Mouse (Mus musculus): ENCODE measurements around the gene Nanos3. TPM values are rescaled to one million over a fixed set of nuclear protein-coding genes. Genes with fewer than 3 reads are reported as not detected.
A peak's percentile ranks its signal among the peaks of the same experiment; 100 is the strongest.

The Nanos3 gene
- polyA plus RNA-seq, 1 experiment: 0.22 TPM

DNA sequence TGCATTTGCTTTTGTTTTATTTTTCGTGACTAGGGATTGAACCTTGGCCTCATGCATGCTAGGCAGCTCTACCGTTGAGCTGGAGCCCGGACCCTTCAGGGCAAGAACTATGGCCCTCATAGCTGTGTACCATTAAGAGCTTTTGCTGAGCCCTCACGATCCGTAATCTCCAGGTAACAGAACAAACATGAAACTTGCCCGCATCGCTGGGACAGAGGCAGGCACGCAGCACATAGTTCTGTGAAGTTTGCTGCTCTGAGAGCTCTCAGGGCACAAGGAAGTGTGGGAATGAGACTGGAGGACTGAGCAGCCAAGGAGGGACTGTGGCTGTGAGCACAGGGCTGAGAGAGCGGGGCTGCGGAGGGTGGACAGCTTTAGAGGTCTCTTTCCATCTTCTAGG lies 3.7 kb upstream of the Nanos3 start:
- DNase-seq (ENCODE audit: low read depth, low spot score): no peak
- 79% methylated on average over 10 of the region's 10 CpGs for whole genome bisulfite sequencing

DNA sequence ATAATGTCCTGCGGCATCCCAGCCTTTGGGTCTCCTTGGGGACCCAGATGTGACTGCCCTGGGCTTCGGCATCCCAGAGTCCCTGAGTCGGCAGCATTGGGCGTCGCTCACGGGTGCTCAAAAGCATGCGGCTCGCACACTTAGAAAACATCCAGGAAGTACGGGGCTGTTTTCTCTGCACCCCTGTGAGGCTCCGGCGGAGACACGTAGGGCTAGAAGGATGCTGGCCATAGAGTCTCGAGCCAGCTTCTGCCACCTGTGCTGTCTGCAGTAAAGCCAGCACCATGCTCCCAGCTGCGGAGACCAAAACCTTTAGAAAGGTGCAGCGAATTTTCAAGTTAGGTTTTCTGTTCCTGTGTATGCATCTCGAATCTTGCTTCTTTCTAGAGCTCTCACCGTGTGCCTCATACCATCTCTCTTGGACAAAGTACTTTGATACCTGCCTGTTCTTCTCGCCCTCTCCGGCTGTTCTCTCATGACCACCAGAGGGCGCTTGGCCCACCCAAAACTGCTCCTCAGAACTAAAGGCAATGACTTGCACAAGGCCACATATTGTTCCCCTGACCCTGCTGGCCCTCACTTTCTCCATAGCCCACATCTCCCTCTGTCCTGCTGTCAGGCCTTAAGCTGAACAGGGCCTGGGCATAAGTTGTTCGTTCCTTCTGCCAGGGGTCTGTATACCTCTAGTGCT lies 2.2 kb upstream of the Nanos3 start:
- 5% methylated on average over 21 of the region's 21 CpGs for WGBS
- DNase-seq (ENCODE audit: low read depth, low spot score): no peak

DNA sequence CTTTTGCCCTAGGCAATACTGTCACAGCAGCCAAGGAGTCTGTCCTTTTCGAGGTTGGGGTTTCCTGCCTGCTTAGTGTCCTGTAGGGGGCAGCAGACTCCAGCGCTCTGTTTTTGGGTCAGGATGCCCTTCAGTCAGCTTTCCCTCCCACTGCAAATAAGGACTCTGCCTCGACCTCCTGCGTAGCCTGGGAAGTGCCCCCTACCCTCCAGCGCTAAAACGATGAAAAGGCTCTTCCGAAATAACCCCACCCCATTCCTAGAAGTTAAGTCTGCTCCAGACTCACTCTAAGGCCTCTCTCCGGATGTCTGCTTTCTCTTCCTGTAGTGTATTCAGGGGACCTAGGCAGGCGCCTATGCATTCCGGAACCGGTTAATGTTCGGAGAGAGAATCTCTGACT lies 1.5 kb upstream of the Nanos3 start:
- WGBS: under 1% methylated on average over 12 of the region's 12 CpGs
- no peak for DNase-seq (ENCODE audit: low read depth, low spot score)

DNA sequence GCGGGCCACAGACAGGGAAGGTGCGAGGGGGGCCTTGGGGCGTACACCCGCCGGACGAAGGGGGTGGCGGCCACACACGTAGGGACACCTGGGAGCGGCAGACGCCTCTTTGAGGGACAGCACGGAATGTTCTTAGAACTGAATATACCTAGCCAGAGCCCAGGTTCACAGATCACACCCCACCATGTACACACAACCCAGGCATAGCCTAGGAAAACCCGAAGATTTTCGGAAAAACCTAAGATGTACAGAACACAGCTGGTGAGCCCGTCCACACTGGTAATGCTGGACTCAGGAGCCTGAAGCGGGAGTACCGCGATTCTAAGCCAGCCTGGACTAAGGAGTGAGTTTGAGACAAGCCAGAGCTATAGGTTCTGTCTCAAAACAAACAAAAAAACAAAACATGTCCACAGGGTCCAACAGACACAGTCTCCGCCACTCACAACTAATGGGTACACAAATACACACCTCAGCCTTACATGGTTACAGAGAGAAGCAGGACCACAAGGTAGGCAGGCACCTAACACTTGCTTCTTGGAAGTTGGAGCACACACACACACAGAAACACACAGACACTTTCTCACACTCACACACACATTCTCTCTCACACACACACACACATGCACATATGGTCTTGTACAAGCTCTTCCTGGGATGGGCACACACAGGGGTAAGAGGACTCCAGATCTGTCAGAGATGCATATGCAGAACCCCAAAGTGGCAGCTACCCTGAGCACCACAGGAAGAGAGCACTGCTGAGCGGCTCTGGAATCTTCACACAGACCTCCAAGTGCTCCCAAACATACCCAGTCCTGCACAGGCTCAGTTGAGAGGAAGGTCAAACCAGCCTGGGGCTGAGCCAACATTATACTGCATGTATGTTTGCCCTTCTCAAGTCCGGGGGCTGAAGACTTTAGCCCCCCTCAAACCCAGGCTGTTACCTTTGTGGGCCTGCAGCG lies 653 bp downstream of the Nanos3 start:
- DNase-seq (ENCODE audit: low read depth, low spot score): no peak
- WGBS: 16% methylated on average over 21 of the region's 21 CpGs

DNA sequence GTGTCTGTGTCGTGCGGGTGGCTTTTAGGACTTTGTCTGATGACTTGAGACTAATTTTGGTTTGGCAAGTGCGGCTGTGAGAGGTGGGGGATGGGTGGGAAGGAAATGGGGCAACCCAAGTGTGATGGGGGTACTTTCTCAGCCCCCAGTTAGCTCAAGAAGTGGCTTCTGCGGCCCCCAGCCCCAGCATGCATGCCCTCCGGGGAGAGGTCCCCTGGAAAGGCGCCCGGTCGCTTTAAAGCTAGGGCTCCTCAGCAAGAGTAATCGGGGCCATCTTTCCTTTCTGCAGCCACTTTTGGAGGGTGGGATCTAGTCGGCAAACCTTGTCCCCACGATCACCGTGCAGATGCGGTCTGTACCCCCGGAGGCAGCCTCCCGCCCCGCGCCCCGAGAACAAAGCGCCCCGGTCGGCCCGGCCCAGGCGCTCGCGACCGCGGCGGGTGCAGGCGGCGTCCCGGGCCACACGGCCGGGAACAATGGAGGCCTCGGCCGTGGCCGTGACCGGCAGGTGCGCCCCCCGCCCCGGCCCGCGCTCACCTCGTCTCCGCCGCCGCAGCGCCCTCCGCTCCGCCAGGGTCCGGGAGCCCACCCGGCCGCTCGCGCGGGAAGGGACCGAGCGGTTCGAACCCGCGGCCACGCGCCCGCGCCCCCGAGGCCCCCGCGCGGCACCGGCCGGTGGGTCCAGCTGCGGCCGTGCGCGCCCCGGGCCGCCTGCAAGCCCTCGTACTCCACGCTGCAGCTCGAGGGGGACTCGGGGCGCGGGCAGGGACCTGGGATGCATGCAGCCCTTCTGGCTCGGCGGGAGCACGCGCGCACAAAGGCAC lies 1.5 kb downstream of the Nanos3 start:
- 1% methylated on average over 85 of the region's 87 CpGs for WGBS
- no peak for DNase-seq (ENCODE audit: low read depth, low spot score)

DNA sequence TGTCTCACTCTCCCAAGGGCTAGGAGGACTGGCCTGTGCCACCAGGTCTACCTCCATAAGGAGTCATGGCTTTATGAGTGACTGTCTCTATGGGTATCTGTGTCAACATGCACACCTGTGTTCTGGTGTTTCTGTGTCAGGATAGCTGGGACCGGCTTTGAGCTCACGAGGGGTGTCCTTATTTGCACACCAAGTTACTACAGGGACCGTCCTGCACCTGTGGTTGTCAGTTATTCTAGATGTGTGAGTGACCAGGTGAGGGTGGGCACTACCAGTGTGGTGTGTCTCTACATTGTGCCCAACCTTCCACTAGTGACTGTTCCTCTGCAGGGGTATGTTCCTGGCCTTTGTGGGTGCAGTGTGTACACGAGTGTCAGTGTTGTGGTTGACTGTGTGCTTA lies 2.2 kb downstream of the Nanos3 start:
- DNase-seq (ENCODE audit: low read depth, low spot score): no peak
- 23% methylated on average over 4 of the region's 4 CpGs for WGBS

DNA sequence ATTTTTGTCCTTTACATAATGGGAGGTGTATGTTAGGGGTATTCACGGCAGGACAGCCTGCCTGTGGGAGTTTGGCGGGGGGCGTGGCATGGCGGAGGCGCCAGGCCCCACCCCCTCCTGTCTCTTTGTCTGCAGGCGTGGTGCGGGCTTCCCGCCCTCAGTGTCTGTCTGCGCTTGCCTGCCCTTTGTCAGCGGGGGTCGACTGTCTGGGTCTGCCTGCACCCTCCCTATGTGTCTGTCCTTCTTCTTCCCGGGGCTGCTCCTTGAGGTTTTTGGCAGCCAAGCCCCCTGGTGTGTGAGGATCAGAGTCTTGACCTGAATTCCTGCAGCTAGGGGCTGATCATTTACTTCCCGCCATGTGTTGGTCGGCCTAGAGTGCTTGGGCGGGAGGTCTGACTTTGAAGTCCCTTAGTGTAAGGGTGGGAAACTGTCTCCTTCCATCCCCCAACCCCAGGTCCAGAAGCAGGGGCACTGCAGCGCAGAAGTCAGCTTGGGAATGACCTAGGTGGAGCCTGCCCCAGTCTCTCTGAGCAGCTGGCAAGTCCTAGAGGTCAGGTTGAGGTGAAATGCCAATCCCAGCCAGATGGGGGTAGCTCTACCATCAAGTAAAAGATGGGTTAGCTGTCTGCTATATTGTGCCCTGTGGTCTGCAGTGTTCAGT lies 4.4 kb downstream of the Nanos3 start:
- WGBS: 16% methylated on average over 16 of the region's 16 CpGs

DNA sequence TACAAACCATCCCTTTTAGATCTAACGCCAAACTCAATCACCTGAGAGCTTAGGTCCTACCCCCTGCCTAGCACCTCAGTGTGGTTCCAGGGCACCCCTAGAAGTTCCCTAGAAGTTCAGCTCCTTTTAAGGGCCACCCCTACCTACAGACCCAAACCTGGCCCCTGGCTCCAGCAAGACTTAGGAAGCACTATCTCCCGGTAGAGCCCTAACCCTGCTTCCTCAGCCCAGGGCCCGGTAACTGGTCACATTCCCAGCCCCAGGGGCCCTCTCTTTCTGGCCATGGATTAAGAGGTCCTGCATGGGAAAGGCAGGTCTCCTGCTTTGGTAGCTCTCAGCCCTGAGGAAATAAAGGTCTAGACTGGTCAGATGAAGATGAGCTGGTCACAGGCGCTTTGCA lies 5.1 kb downstream of the Nanos3 start:
- WGBS: 70% methylated on average over 4 of the region's 4 CpGs
- DNase-seq (ENCODE audit: low read depth, low spot score): no peak

More for the DNA sequence above, 4.4 kb downstream of the Nanos3 start:
- no peak for DNase-seq (ENCODE audit: low read depth, low spot score)

DNA sequence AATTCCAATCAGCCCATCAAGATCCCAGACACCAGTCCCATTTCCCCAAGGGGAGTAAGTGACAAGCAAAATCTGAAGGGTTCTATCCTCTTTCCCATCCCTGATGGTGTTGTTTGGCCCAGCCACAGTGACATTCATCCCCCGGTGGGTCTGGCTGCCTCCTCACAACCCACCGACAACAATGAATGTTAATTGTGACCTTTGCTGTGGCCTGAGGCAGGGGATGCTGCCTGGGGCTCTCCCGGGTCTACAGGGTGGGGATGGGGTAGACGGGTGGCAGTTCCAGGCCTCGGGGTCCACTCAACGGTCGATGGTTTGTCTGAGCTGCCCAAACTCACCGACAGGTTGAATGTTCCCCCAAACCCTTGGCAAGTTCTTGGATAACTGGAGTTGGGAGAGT lies 6.4 kb downstream of the Nanos3 start:
- 86% methylated on average over 8 of the region's 8 CpGs for WGBS

DNA sequence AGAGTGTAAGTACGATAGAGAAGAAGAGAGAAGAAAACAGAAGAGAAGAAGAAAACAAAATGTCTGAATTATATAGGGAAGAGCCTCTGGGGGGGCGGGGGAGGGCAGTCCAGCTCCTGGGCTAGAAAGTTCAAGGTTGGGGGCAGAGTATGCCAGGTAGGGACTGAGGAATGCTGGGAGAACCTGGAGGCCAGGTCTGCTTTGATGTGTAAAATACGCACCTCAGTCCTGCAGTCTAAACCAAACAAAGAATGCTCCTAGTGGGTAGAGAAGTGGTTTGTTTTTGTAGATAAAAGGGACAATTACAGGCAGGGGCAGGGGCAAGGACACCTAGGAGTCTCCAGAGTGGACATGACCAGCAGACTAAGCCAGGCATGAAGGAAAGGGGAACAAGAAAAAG lies 7.6 kb downstream of the Nanos3 start:
- DNase-seq (ENCODE audit: low read depth, low spot score): no peak
- WGBS: 92% methylated on average over 3 of the region's 3 CpGs

More for the DNA sequence above, 6.4 kb downstream of the Nanos3 start:
- DNase-seq (ENCODE audit: low read depth, low spot score): no peak

DNA sequence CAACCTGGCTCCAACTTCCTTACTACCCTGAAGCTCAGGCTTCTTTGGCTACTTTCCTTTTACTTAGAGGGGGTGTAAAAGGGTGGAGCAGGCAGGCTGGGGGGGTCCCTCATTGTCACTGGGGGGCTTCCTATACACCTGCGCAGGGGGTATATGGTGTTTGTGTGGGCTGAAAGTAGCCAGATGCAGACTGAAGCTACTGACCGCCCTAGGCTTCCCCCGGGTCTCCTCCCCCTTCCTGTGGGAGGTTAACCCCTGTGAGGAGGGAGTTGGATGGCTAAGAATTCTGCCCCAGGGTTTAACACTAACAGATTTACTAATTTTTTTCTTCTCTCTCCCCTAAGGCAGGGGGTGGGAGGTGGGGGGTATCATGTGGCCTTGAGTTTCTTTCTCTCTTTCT lies 8.5 kb downstream of the Nanos3 start:
- DNase-seq (ENCODE audit: low read depth, low spot score): no peak
- WGBS: 51% methylated on average over 3 of the region's 3 CpGs

DNA sequence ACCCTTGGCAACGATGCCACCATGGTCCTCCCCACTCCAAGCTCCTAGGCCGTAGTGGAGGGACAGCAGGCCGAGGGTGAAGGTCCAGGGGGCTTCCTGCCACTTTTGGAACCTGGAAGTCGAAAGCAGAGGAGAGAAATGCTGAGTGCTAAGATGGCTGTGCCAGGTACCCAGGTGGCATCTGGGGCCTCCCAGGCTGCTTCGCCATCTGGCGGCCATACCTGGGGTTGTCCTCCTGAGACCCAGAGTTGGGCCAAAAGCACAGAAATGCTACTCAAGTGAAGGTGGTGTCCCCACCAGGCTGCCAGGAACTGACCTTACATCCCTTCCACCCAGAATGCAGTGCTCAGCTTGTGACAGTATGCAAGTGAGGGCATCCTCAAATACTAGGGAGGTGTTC lies 11.2 kb downstream of the Nanos3 start:
- DNase-seq (ENCODE audit: low read depth, low spot score): no peak
- 76% methylated on average over 6 of the region's 6 CpGs for WGBS

DNA sequence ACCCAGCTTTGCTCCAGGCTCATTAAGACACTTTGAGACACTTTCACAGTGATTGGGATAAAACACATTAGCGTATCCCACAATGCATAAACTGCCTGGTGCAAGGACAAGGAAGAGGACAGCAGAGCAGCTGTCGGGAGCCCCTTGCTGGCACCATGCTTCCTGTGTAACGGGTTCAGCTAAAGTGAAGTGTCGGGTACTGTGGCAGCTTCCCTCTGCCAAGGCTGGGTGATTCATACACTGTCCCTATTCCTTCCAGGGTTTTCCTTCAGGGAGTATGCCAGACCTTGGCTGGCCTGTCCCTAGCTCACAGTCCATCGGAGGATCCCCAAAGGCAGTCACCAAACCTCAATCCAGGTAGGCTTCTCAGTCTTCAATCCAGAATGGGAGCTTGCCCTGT lies 14.9 kb downstream of the Nanos3 start:
- no peak for DNase-seq (ENCODE audit: low read depth, low spot score)
- WGBS: 83% methylated on average over 5 of the region's 5 CpGs

DNA sequence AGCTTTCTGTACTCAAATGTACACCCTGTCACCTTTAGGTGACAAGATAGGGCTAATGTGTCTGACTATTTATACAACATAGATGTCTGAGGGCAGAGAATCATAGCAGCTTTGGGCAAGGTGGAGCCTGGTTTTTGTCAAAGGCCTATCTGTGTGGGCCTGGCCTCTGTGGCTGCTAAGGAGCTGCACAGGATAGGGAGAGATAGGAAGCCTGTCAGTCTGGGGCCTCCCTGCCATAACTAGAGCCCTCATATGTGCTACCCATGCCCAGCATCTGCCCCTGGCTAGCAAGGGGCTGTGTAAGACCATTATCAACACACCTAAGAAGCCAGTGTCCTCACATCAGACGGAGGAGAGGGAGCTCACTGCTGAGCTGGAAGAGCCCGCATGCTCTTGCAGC lies 17.3 kb downstream of the Nanos3 start:
- WGBS: 93% methylated on average over 2 of the region's 2 CpGs
- no peak for DNase-seq (ENCODE audit: low read depth, low spot score)

DNA sequence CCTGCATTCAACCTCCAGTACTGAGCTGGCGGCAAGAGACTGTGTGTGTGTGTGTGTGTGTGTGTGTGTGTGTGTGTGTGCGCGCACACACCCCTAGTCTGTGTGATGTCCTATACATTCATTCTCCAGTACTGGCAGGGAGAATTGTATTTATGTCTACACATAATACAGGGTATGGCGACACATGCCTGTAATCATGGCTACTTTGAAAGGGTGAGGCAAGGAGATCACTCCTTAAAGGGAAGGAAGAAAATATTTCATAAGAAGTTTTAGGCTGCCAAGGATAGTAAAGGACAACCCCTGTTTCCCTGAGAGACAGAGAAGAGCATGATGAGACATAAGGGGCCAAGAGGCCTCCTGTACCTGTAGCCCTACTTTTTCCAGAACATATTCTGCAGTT lies 27.4 kb downstream of the Nanos3 start:
- no peak for DNase-seq (ENCODE audit: low read depth, low spot score)
- 89% methylated on average over 4 of the region's 4 CpGs for WGBS

DNA sequence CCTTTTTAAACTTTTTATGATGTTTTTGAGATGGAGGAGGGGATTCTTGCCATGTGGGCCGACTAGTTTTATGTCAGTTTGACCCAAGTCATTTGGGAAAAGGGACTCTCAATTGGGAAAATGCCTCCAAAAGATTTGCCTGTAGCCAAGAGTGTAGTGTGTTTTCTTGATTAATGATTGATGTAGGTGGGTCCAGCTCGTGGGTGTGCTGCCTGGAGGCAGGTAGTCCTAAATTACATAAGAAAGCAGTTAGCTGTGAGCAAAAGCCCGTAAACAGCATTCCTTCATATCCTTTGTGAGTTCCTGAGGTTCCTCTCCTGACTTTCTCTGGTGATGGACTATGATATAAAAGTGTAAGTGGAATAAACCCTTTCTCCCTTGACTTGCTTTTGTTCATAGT lies 35.8 kb downstream of the Nanos3 start:
- WGBS: 30% methylated on average over 3 of the region's 3 CpGs
- DNase-seq (ENCODE audit: low read depth, low spot score): peak; percentile 10

DNA sequence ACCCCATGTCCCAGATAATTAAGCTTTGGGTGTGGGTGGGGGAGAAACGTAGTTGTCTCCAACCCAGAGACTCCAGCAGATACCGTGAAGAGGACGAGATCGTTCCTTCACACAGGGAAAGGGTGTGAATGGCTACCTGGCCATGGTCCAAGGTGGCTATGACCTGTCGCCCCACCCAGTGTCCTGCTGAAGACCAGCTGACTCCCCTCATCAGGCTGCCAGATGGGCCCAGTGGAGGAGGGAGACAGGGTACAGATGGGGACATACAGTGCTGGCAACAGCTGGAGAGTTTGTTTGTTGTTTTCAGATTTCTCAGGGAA lies 36.5 kb downstream of the Nanos3 start:
- peak; percentile 4 for DNase-seq (ENCODE audit: low read depth, low spot score)
- WGBS: 48% methylated on average over 5 of the region's 5 CpGs

DNA sequence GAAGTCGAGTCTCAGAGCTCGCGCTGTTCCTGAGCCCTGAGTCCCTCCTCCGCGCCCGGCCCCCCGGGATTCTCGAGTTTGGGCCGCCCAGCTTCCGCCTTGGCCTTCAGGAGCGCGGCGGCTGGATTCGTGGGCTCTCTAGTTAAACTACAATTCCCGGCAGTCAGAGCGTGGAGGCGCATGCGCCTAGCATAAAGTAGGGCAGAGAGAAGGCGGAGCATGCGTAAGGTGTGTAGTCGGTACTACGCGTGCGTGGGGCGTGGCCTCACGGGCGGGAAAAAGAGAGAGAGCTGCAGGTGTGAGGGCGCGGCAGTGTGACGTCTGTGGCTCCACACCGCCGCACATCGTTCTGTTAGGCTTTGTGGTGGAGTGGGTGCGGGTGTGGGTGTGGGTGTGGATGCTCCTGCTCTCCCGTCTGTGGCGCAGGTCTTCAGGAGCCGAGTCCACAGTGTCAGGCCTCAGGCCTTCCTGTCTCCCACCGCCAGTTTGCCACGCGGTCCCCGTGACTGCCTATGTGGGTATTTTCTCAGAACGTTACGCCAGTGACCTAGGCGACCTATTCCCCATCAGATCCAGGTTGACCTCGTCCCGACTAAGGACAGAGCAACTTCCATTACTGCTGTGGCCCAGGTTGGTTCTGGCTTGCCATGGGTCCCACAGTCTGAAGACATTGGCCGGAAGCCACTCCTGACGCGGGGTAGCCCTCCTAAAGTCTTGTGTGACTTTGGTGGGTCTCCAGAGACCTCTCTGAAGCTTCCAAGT lies 37.1 kb downstream of the Nanos3 start, which contains the start of the genes Cc2d1a and 4930432K21Rik:
Gene Cc2d1a (minus strand): TSS at position 168 of the 762 bp plus-strand sequence.
Gene 4930432K21Rik (plus strand): TSS at position 257 of the 762 bp plus-strand sequence.
- 16% methylated on average over 49 of the region's 49 CpGs for WGBS

DNA sequence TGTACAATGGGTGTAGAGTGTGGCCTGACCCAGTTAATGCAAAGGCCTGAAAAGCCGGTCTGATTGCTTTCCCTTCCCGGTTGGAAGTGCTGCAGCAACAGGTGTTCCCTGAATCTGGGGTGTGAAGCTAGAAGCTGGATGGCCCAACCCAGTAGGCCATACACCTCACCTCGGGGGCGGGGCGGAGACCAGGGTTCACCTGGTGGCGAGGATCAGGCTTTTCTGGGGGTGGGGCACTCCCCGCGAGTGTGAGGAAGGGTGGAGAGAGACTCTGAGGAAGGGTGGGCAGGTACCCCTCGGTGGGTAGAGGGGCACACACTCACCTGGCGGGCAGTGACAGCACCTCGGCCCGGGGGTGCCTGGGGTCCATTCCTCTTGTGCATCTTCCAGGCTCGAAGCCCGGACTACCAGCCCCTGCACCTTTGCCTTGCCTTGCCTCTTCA lies 37.7 kb downstream of the Nanos3 start:
- WGBS: 3% methylated on average over 14 of the region's 14 CpGs
- DNase-seq (ENCODE audit: low read depth, low spot score): peak; percentile 88

More for the DNA sequence above, 37.1 kb downstream of the Nanos3 start, which contains the start of the genes Cc2d1a and 4930432K21Rik:
- DNase-seq (ENCODE audit: low read depth, low spot score): peak; percentile 98
